Mouse (Mus musculus) kidney, postnatal 25 days (tissue): ENCODE measurements at regions not wholly inside any gene's neighbourhood (a gene's known extent, or its start where the extent isn't known, plus 50 kb on each side); places are given as distances from the start of the nearest gene placed in this dataset.

Experiments used
- DNase-seq, 2 experiments: peaks; one replicate each; pipeline ENCODE4 v3.0.0; 2021; ENCODE audit warnings: mixed read lengths in 2 of 2

GRCm38 (mm10) chrX:10647332-10647731 is 67.5 kb upstream of the Mid1ip1 start:
- DNase-seq: no peak

GRCm38 (mm10) chrX:10650881-10651280 is 63.9 kb upstream of the Mid1ip1 start:
- DNase-seq: peak in 1 of 2 experiments; percentile 21
